Mouse (Mus musculus): ENCODE measurements around the gene A930009A15Rik.

Gene A930009A15Rik

DNA sequence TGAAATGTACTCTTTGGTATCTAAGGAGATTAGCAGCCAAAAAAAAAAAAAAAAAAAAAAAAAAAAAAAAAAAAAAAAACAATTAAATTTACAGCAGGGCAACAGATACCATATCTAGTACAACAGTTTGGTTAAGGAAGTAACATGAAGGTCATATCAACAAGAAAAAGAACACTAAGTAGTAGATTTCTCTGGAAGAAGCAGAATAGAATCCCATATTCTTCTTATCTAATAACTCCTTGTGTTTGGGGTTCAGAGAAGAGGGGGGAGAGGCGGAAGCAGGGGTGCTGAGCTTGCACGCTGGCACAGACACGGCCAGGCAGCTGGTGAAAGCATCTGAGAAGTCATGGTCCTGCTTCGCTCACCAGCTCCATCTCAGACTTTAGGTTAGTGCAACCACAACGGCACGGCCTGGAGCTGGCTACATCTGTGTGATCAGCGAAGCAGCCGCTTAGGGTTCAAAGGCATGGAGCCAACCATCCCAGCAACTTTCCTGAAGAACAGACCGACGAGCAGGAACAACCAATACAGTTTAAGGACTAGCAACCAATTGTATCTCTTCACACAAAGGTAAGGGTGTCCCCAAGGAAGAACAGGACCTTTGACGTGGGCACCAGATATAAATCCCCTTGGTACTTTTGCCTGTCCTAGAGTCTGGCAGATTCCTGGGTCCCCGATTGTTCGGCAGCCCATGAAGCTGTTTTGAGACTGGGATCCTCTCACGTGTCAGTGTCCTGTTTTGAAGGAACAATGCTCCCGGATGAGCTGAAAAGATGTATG, at the start of gene A930009A15Rik:
A930009A15Rik (plus strand) TSS at position 275 of the 780 bp plus-strand sequence.
- in situ Hi-C loops (cut with MboI; ENCODE audit: low pct_unique_long_range_greater_than_20kb in 1 of 2, low sequenced_read_pairs in 2 of 2, unreplicated experiment in 1 of 2): no loop called here

DNA sequence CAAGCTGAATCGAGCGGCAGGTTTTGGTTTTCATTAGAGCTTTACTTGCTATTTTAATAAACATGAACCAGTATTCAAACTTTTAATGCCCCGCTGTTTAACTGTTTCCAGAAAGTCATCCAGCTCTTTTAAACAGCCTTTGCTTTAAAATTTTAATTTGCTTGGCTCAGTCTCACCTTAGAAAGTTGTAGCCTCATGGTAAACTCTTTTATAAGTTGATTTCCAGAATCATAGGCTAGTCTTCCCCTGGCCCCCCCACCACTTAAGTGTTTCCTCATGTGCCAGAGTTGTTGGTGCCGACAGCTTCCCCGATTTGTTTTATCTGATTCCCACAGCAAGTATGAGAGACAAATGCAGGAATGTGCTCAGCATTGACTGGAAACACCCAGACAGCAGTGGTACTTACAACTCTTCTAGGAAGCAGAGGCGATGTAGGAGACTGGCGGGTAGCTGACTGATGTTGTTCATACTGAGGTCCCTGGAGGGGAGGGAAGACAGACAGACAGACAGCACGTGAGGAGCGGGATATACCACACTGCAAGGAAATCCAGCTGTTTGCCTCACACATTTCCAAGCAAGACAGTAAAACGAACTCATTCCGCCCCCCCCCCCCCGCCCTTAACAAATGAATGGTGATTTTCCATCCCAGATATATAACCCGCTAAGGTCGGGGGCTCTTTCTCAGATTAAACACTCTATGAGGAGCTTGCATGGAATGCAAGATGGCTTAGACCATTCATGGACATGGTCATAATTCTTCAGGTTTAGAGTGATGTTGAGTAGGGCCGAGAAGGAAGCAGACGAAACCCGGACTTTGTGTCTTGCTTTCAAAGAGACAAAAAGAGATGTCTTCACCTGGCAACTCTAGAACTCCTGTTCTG, 49.3 kb upstream of the A930009A15Rik start:
- in situ Hi-C loops (cut with MboI; ENCODE audit: low pct_unique_long_range_greater_than_20kb in 1 of 2, low sequenced_read_pairs in 2 of 2, unreplicated experiment in 1 of 2): no loop called here

DNA sequence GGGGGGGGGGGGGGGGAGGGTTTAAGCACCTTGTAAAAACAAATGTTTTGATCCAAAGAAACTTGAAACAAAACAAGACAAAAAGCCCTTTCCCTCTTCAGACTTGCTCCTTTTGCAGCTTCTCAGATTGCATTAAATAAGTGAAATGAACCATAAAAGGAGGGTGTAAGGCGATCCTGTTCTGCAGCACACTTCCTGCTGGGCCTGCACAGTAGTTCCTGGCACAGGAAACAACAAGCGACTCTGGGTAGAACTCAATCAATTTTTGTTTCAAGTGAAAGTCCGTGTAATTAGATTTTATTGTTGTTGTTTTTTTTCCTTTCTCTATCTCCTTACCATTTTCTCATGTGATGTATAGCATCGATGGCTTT, 48.7 kb upstream of the A930009A15Rik start:
- in situ Hi-C loops (cut with MboI; ENCODE audit: low pct_unique_long_range_greater_than_20kb in 1 of 2, low sequenced_read_pairs in 2 of 2, unreplicated experiment in 1 of 2): no loop called here

DNA sequence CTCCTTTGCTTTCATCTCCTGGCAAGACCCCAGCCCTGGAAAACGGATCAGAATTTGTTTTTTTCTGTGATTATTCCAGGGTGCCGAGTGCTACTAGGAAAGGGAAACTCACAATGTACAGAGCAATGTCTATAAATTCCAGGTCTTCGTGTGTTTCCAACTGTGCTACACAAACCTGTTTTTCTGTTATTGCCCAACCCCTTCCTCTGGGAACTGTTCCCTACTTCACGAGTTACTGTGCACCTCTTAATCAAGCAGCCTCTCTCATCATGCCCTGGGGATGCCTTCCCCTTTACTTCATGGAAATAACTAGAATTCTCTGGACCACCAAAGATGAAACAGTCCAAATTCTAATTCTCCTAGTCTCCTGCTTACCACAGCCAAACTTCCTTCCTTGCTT, 40.9 kb upstream of the A930009A15Rik start:
- in situ Hi-C loops (cut with MboI; ENCODE audit: low pct_unique_long_range_greater_than_20kb in 1 of 2, low sequenced_read_pairs in 2 of 2, unreplicated experiment in 1 of 2): no loop called here

DNA sequence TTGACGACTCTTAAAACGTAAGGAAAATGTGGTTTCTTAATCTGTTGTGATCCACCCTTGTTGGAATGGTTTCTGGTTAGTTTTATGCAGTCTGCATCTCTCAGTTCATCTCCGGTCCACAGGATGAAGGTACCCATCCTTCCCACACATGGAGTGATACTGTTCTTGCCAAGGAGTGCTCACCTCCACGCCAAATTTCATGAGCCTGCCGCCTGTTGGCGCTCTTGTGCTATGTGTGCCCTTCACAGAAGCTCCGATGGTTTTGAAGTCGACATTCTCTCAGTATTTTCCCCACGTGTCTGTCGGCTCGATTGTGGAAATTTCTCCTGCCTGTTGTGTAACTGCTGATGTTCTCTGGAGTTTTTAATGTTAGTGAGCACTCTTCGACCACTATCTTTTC, 40.0 kb upstream of the A930009A15Rik start:
- in situ Hi-C loops (cut with MboI; ENCODE audit: low pct_unique_long_range_greater_than_20kb in 1 of 2, low sequenced_read_pairs in 2 of 2, unreplicated experiment in 1 of 2): no loop called here

DNA sequence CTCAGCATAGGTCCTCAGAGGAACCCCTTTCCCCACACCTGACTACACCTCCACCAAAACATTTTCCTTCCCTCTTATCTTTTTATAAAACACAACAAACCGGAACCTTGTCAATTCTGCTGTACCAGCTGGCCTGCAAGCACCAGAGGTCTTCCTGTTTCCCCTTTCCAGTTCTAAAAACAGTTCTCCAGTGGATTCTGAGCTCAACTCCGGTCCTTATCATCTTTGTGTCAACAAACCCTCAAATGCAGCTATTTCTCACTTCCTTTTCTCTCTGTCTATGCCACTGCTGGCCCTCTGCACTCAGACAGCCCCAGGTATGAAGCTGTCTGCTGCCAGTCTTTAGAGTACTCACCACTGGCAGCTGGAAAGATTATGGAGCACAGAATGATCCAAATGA, 39.0 kb upstream of the A930009A15Rik start:
- in situ Hi-C loops (cut with MboI; ENCODE audit: low pct_unique_long_range_greater_than_20kb in 1 of 2, low sequenced_read_pairs in 2 of 2, unreplicated experiment in 1 of 2): no loop called here

DNA sequence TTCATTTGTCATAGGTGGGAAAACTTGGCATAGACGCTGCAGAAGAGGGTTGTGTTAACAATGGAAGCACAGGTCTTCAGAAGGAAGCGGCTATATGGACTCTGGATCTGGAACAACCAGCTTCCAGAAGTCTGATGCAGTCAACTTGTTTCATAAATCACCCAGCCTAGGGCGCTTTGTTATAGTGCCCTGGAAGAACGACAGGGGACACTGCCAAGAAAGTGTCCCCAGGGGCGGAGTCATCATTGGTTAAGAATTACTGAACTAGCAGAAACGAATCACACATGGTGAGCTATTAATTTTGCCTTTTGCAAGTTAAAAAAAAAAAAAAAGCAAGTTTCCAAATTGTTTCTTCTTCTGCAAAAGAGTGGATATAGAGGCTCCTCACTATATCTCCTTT, 26.9 kb upstream of the A930009A15Rik start:
- in situ Hi-C loops (cut with MboI; ENCODE audit: low pct_unique_long_range_greater_than_20kb in 1 of 2, low sequenced_read_pairs in 2 of 2, unreplicated experiment in 1 of 2): no loop called here

DNA sequence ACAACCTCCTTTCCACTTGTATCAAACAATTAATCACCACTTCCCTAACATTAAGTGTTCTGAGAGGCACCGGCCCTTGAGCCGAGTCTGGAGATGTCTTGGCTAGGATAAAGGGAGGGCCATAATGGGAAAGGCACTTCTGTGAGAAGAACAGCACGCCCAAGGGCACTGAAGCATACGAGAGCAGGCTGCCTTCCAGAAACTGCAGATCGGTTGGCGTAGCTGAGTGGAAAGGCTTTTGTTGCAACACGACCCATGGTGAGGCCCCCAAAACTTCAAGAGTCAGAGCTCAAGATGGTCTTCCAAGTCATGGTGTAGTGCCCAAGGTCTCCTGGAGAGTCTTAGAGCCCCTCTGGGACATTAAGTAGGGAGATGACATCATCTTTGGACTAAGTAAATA, 19.5 kb upstream of the A930009A15Rik start:
- in situ Hi-C loops (cut with MboI; ENCODE audit: low pct_unique_long_range_greater_than_20kb in 1 of 2, low sequenced_read_pairs in 2 of 2, unreplicated experiment in 1 of 2): no loop called here

DNA sequence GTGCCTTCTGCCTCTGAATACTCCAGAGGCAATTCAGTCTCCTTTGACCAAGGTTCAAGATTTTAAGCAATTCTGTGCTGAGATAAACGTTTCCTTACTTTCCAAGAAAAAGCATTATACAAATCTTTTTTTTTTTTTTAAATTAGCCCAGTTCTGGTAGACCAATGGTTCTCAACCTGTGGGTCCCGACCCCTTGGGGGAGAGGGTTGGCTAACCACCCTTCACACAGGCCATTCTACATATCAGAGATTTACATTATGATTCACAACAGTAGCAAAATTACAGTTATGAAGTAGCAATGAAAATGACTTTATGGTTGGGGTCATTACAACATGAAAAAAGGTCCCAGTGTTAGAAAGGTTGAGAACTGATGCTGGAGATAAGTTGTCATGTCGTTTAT, 18.7 kb upstream of the A930009A15Rik start:
- in situ Hi-C loops (cut with MboI; ENCODE audit: low pct_unique_long_range_greater_than_20kb in 1 of 2, low sequenced_read_pairs in 2 of 2, unreplicated experiment in 1 of 2): no loop called here

DNA sequence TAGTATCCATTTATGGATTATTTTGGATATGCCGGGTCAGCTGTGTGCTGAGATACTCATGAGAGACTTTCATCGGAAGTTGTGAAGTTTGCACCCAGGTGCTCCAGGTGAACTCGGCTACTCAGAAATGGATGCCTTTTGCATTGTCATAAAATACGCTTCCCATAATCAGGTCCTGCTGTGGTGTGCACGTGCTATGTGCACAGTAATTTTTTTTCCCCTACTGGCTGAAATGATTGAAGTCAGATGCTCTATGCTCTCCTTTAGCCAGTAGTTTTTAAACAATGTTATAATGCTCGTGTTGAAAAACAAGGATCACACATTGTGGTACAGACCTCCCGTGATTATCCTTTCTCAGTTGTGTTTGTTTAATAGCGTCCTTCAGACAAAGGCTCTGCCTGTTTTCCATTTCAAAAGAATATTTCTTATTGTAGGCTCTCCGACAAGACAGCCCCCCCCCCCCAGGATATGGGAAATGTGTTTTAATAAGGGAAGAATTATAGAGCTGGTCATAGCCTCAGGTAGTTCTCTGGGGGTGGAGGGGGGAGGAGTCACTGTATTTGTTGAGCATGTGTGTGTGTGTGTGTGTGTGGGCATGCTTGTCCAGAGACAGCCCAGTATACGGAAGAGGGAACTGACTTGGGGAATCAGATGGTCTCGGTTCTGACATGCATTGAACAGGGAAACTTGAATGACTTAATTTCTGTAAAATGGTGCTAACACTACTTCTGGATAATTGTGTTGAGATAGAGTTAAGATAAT, 16.3 kb upstream of the A930009A15Rik start:
- in situ Hi-C loops (cut with MboI; ENCODE audit: low pct_unique_long_range_greater_than_20kb in 1 of 2, low sequenced_read_pairs in 2 of 2, unreplicated experiment in 1 of 2): no loop called here

DNA sequence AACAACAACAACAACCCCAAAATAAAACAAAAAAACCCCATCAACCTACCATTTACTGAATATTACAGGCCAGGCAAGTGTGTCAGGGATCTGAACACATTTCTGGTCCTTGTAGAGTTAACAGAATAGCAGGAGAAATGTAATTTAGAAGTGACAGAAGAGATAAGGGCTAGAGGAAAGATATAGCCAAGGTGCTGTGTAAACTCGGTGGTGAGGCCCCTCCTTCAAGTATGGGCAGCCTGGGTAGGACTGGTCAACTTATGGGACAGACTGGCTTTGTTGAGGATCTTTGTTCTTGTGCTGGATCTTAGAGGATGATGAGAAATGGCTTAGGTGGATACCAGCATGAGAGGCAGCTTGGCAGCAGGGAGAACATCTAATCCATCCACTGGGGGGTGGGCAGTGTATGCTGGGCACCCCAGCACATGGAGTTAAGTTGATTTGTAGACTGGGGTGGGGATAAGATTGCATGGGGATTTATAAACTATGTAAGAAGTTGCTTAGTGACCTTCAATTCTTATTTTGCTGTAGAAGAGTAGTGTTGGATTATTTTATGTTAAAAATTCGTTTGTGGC, 14.5 kb upstream of the A930009A15Rik start:
- in situ Hi-C loops (cut with MboI; ENCODE audit: low pct_unique_long_range_greater_than_20kb in 1 of 2, low sequenced_read_pairs in 2 of 2, unreplicated experiment in 1 of 2): no loop called here

DNA sequence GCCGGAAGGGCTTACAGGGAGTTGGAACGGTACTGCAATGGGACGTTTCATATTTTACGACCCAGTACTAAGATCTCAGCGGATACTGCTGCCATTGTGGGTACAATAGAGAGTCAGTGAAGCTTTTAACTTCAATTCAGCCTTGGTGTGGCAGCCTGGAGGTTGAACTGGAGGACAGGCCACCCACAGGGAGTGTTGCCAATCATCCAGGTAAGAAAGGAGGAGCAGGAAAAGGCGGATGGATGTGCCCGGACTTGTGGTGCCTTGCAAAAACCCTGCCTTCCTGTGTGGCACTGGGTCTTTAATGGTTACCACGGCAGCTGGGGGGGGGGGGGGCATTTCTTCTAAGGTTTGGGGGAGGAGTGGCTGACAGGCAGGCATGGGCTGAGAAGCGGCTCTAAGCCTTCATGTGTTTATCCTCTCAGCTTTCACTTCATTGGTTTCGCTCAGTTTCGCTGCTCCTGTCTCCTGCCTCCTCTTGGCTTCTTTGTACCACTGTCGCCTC, 13.0 kb upstream of the A930009A15Rik start:
- in situ Hi-C loops (cut with MboI; ENCODE audit: low pct_unique_long_range_greater_than_20kb in 1 of 2, low sequenced_read_pairs in 2 of 2, unreplicated experiment in 1 of 2): no loop called here

DNA sequence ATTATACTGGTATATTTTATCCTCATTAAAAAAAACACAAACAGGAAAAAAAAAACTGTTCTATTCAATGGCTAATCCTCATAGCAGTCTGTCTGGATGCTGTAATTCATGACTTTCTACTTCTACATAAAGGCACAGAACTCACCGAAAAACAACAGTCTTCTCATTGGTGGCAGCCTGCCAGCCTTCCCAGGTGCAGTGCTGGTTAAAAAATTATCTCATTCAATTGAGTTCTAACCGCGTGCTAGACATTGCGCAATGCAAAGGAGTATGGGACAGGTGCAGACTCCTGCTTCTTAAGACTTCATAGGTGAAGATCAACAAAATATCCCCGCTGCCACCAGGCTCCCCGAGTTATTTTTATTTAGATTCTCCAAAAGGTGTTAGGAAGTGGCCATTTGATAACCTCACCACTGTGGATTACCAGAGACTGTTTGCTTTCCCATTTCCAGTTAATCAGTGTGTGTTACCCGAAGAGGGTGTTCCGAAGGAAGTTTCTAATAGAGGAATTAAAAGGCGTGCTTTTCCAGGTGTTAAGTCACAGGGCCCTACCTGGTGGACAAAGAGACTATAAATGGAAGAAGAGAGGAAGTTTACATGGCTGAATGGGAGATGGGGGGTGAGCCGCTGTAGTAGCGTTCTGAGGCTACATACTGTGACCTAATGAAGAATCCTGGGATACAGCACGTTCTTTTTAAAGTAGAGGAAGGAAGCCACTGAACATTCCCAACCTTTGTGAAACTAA, 8.5 kb upstream of the A930009A15Rik start:
- in situ Hi-C loops (cut with MboI; ENCODE audit: low pct_unique_long_range_greater_than_20kb in 1 of 2, low sequenced_read_pairs in 2 of 2, unreplicated experiment in 1 of 2): no loop called here

DNA sequence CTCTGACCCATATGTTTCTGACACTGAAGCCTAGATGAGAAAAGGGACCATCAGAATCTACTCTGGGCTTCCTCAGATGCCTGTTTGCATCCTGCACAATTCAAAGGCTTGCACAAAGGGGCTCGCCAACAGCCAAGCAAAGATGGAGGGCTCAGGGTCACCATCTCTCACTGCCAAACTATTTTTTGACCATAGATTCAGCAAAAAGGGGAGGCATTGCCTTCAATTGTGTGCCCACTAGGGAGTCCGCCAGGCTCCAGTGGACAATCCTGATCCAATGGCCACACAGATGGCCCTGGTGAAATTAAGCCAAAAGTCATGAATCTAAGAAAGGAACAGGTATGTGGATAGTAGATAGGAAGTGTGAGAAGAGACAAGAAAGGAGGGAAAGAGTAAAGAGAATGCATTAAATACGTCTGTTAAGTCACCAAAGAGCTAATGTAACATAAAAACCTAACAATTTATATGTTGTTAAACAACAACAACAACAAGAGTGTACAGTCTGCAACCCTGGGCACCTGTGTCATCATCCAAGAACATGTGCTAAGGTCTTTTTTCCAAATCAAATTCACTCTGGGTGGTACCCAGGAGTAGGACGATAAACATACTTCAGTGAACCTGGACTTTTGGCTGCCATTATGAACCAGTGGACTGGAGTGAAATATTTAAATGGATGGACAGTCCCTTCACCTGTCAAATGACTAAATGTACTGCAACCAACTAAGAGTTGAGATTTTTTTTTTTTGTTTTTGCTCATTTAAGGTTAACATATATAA, 6.7 kb upstream of the A930009A15Rik start:
- in situ Hi-C loops (cut with MboI; ENCODE audit: low pct_unique_long_range_greater_than_20kb in 1 of 2, low sequenced_read_pairs in 2 of 2, unreplicated experiment in 1 of 2): no loop called here

DNA sequence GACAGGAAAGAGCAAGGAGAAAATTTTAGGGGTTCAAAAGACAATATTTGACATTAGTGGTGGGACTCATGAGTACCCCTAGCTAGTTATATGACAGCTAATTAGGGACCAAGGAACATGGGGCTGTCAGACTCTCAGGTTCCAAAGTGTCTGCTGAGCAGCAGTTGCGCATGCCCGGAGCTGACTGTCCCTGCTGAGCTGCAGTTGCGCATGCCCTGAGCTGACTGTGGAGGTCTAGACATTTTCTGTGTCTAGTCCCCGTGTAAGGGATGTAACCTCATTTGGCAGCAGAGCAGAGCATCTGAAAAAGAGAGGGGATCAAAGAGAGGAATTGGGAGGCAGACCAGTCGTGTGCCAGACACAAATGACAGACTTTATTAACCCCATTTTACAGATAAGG, 5.8 kb upstream of the A930009A15Rik start:
- in situ Hi-C loops (cut with MboI; ENCODE audit: low pct_unique_long_range_greater_than_20kb in 1 of 2, low sequenced_read_pairs in 2 of 2, unreplicated experiment in 1 of 2): no loop called here

DNA sequence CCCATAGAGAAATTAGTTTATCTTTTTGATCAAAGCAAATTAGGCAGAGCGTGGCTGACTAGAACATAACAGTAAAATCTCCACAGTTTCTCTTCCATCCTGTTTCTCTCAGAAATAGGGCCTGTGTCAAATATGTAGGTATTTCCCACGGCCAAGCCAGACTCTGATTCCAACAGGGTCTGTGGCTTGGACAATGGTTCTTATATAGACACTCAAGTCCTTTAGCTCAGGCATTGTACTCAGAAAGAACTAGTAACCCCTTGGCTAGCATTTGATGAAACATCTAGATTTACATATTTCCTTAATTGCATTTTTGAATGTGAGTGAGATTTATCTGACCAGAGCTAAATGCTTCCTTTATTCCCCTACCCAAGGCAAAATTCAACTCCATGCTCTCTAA, 791 bp downstream of the A930009A15Rik start:
- in situ Hi-C loops (cut with MboI; ENCODE audit: low pct_unique_long_range_greater_than_20kb in 1 of 2, low sequenced_read_pairs in 2 of 2, unreplicated experiment in 1 of 2): no loop called here

DNA sequence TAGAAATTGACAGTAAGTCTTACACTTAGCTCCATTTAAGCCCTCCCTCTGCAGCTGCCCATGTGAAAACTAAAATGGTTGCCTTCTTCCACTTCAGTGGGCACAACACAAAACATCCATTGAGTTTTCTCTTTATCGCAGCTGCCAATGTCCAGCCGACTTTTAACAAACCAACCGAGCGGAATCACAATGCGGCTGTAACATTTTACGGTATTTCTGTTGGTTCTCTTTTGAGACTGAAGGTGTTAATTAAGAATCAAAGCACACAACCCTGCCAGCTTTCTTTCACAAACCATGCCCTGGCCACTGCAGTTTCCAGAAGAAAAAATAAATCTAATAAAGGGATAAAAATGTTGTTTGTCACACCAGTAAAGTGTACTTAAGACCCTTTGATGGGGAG, 1.5 kb downstream of the A930009A15Rik start:
- in situ Hi-C loops (cut with MboI; ENCODE audit: low pct_unique_long_range_greater_than_20kb in 1 of 2, low sequenced_read_pairs in 2 of 2, unreplicated experiment in 1 of 2): no loop called here

All from mouse embryonic stem cell (cell line).